Mouse (Mus musculus): ENCODE measurements around the gene Isl1.

Isl1 gene

GRCm38 (mm10) chr13:116309584-116310462, at the start of gene Isl1:
Isl1 (minus strand) TSS chr13:116309689.
- no peak for DNase-seq (ENCODE audit: low spot score in 2 of 2)

- no peak for DNase-seq (ENCODE audit: low spot score in 2 of 2)
Measured at GRCm38 (mm10) chr13:116335763-116336162, 26.3 kb upstream of the Isl1 start.

GRCm38 (mm10) chr13:116313636-116314530, 4.4 kb upstream of the Isl1 start:
- DNase-seq (ENCODE audit: low spot score in 2 of 2), result no peak

DNA sequence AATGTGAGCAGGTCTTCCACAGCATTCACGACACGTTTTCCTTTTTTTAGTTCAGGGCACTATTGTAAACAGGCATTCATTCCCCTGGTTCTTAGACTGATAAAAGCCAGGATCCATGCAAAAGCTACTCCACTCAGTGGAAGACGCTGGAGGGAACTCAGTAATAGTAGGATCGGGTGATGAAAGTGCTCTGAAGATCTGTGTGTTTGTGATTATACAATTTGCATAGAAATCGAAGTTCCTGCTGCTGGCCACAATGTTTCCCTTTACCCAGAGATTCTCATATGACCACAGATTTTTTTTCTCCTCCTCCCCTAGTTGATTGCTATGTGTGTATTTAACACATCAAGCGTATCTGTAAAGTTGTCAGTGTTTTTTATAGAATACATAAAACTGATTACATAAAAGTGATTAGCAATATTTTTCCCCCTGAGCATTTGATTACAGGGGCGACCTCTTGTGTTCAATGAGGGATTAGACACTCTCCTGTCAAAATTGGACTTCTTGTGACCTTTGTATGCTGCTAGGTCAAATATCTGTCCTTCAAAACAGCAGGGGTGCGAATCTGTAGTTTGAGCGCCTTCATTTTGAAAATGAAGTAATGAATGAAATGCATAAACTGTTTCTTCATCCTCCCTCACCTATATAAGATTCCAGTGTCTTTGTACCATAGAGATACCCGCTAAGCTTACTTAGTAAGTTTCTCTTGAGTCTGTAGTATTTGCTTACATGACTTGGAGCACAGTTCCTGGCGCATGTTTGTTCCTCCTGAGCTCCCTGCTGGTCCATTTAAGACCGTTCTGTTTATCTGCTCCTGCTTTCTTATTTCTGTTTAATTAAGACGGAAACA, 2.6 kb upstream of the Isl1 start:
- DNase-seq (ENCODE audit: low spot score in 2 of 2), result no peak

GRCm38 (mm10) chr13:116311011-116311410, 1.5 kb upstream of the Isl1 start:
- DNase-seq (ENCODE audit: low spot score in 2 of 2), result no peak

DNA sequence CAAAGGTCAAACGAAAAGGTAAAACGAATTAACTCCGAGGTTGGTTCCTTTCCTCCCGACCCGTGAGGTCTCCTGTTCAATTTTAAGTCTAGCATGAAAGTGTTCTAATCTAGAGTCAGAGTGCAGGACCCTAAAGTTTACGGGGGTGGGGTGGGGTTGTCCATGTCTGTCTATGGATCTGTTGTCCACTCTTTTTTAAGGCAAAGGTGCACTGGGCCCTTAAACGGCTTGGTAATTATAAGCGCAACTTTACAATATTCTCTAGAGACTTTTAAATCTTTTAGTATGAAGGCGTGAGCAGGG, 925 bp upstream of the Isl1 start:
- no peak for DNase-seq (ENCODE audit: low spot score in 2 of 2)

- DNase-seq (ENCODE audit: low spot score in 2 of 2), result no peak
Measured at GRCm38 (mm10) chr13:116308933-116309583, 431 bp downstream of the Isl1 start.

GRCm38 (mm10) chr13:116308121-116308932, 1.2 kb downstream of the Isl1 start:
- DNase-seq (ENCODE audit: low spot score in 2 of 2), result no peak

DNA sequence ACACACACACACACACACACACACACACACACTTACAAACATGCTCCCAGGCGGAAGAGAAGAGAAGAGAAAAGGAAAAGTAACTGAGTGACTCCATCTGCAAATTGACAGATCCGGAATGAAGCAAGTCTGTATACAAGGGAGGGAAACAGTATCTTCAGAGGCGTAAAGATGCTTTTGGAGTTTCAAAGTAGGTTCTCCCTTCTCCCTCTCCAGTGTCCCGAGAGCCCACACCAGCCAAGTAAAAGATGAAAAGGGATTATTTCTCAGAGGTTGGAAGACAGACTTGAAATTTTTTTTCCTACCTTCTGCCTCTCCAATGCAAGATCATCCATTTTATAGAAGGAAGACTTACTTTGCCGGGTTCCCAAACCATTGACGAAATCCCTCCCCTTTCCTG, 2.9 kb downstream of the Isl1 start:
- DNase-seq (ENCODE audit: low spot score in 2 of 2), result no peak

DNA sequence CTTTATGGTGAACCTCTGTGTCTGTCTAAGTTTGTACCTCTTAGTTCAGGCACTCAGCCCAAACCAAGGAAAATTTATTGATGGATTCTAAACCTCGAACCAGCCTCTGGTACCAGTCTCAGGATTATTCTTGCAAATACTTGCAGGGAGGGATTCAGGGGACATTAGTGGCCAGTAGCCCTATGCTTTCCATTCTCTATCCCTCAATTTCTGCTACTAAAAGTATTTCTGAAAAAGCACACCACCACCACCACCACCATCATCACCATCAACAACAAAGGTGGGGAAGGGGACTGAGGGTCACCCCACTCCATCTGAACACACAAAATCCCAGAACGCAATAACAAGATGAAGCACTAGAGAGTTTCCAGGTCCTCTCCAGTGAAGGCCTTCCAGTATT, 3.8 kb downstream of the Isl1 start:
- DNase-seq (ENCODE audit: low spot score in 2 of 2), result no peak

DNA sequence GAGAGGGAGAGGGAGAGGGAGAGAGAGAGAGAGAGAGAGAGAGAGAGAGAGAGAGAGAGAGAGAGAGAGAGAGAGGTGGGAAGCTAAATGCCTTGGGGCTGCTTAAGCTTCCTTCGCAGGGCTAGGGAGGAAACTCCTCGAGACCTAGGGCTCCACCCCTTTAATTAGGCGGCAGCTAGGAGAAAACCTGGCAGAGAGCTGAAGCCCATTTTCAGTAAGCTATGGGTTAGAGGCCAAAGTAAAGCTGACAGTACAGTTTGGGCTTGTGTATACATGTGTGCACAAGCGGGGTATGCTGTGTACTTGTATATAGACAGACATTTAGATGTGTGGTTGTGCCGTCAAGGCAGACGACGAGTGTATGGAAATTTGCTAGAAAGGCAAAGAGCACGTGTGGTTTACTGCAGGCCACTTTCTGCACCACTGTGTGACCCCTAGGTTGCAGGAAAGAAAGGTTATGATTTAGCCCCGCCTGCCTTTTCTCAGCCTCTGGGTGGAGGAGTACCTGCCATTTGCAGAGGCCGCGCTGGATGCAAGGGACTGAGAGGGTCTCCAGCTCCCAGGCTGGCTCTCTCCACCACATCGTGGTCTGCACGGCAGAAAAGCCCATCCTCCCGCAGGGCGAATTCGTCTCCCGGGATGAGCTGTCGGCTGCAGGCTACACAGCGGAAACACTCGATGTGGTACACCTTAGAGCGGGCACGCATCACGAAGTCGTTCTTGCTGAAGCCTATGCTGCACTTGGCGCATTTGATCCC, 4.6 kb downstream of the Isl1 start:
- DNase-seq (ENCODE audit: low spot score in 2 of 2), result no peak

- no peak for DNase-seq (ENCODE audit: low spot score in 2 of 2)
Measured at GRCm38 (mm10) chr13:116303766-116304165, 5.7 kb downstream of the Isl1 start.

DNA sequence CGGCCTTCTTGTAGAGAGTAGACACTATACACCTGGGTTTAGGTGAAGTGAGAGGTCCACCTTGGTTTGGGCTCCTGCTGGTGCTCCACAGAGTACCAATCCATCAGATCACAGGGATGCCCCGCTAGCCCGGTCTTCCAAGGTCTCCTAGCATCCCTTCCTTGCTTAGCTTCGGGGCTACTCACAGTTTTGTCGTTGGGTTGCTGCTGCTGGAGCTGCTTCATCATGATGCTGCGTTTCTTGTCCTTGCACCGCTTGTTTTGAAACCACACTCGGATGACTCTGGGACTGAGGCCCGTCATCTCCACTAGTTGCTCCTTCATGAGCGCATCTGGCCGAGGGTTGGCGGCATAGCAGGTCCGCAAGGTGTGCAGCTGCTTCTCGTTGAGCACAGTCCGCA, 6.6 kb downstream of the Isl1 start:
- no peak for DNase-seq (ENCODE audit: low spot score in 2 of 2)

GRCm38 (mm10) chr13:116301706-116302105, 7.8 kb downstream of the Isl1 start:
- no peak for DNase-seq (ENCODE audit: low spot score in 2 of 2)

DNA sequence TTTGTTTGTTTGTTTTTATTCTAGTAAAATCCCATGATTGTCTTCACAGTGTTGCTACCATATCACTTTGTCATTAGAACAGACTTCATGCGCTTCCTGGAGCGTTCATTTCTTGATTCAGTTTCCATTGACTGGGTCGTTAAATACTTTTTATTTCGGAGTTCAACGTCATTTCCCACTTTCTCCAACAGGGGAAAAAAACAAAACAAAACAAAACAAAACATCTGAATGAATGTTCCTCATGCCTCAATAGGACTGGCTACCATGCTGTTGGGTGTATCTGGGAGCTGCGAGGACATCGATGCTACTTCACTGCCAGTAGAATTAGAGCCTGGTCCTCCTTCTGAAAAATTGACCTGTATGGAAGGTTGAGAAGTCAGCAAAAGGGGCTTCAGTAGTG, 10.2 kb downstream of the Isl1 start:
- DNase-seq (ENCODE audit: low spot score in 2 of 2), result no peak

- DNase-seq (ENCODE audit: low spot score in 2 of 2), result no peak
Measured at GRCm38 (mm10) chr13:116298641-116299170, 10.8 kb downstream of the Isl1 start.

DNA sequence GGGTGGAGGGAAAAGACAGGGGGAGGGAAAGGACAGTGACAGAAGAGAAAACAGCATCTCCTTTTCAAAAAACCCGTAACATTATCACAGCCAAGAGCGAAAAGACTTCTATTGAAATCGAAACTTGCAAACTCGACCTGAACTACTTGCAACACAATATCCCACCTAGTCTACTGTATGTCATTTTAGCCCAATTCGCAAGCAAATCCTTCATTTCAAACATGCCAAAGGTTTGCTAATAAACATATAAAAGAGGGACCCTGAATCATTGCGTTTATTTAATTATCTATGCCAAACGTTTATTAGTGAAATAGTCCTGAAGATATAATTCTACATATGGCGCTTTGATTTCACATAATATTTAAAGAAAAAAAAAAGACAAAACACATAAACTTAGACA, 11.5 kb downstream of the Isl1 start:
- no peak for DNase-seq (ENCODE audit: low spot score in 2 of 2)

GRCm38 (mm10) chr13:116297048-116297811, 12.3 kb downstream of the Isl1 start:
- no peak for DNase-seq (ENCODE audit: low spot score in 2 of 2)

GRCm38 (mm10) chr13:116295401-116295800, 14.1 kb downstream of the Isl1 start:
- DNase-seq (ENCODE audit: low spot score in 2 of 2), result no peak
